Mouse (Mus musculus): ENCODE measurements around the gene Hdac4. TPM values are rescaled to one million over a fixed set of nuclear protein-coding genes. Genes with fewer than 3 reads are reported as not detected.

Gene Hdac4
- polyA plus RNA-seq, 1 experiment from 2014 or later, result 15.0 TPM

DNA sequence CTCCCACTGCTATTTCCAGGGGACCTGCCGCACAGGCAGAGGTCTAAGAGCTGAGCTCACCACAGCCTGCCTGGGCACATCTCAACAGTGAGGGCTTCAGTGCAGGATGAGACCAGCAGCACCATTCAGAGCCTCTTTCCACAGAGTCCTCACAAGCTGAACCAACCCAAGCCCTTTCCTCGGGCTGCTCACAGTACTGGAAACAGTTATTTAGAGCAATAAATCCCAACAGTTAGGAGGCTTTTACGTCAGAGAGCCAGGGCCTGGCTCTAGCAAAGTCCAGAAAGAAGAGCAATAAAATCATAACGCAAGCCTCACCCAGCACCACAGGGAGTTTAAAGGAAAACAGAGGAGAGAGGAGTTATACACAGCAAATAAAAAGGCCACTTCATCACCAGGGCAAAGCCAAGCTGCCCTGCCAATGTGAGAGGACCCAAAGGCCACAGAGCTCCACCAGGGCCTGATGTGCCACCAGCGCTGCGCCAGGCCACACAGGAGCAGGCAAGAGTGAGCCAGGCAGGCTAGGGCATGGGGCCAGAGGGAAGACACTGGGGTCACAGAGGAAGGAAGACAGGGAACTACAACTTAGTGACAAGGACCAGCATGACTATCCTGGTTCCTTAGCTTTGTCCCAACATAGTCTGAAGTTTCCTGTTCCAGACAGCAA is 50.5 kb downstream of the Hdac4 start:
- WGBS, result 50% methylated on average over 6 of the region's 6 CpGs
- DNase-seq (ENCODE audit: low spot score) (no peak), ATAC-seq (replicated peaks; ENCODE audit: low FRiP score, low TSS enrichment, low read depth) (no peak; the same call in 1 of the 2 replicates)

DNA sequence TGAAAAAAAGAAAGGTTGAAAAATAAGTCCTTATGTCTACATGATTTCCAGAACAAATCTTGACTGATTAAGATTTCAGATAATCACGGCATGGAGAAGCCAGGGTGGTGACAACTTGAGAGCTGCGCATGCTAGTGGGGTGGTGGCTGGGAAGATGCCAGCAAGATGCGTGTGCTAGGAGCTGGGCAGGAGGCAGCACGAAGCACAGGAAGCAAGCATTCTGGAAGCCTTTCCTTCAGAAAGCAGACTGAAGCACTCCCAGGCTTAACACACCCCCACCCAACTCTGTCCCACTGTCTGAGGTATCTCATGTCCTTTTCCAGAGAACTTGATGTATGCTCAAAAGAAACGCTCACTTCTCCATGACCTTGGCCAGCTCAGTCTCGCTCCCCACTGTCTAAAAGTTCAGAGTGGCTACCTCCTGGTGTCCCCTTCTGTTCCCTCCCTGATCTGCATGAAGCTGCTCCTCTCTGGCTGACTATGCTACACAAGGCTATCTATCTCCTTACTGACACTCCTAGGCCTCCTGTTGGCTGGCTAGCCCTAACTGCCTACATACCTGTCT is 52.1 kb downstream of the Hdac4 start:
- Histone ChIP-seq H3K4me1 (replicated peaks; ENCODE audit: control insufficient read depth, insufficient read depth, low read length) (peaks cover 15% of the 10 kb centered on the region), H3K9ac (ENCODE audit: low read length) (no peak overlapping the region), H3K4me3 (ENCODE audit: low read depth, low read length) (no peak overlapping the region), H3K4me2 (ENCODE audit: low read length) (no peak overlapping the region), H3K9me3 (ENCODE audit: control insufficient read depth, low read length) (no peaks in the 10 kb centered on the region), H3K36me3 (ENCODE audit: control insufficient read depth, insufficient read depth, low read length) (0 out of 2 replicates have a peak, but pooled peaks cover 3% of the 10 kb centered on the region), H3K27me3 (replicated peaks; ENCODE audit: control insufficient read depth, insufficient read depth, low read length) (no peaks in the 10 kb centered on the region), H3K27ac (ENCODE audit: low read depth) (no peak overlapping the region)
- no peak for DNase-seq (ENCODE audit: low spot score)
- 79% methylated on average over 6 of the region's 6 CpGs for WGBS
- no peak for ATAC-seq (replicated peaks; ENCODE audit: low FRiP score, low TSS enrichment, low read depth)

More for the DNA sequence above, 50.5 kb downstream of the Hdac4 start:
- no peak overlapping the region for H3K9ac ChIP-seq (ENCODE audit: low read length)
- H3K27ac ChIP-seq (ENCODE audit: low read depth), result no peak overlapping the region
- no peaks in the 10 kb centered on the region for H3K27me3 ChIP-seq (replicated peaks; ENCODE audit: control insufficient read depth, insufficient read depth, low read length)
- H3K4me1 ChIP-seq (replicated peaks; ENCODE audit: control insufficient read depth, insufficient read depth, low read length), result peaks cover 15% of the 10 kb centered on the region
- H3K9me3 ChIP-seq (ENCODE audit: control insufficient read depth, low read length), result no peaks in the 10 kb centered on the region
- H3K4me2 ChIP-seq (ENCODE audit: low read length), result no peak overlapping the region
- no peak overlapping the region for H3K4me3 ChIP-seq (ENCODE audit: low read depth, low read length)
- 0 out of 2 replicates have a peak, but pooled peaks cover 3% of the 10 kb centered on the region for H3K36me3 ChIP-seq (ENCODE audit: control insufficient read depth, insufficient read depth, low read length)

DNA sequence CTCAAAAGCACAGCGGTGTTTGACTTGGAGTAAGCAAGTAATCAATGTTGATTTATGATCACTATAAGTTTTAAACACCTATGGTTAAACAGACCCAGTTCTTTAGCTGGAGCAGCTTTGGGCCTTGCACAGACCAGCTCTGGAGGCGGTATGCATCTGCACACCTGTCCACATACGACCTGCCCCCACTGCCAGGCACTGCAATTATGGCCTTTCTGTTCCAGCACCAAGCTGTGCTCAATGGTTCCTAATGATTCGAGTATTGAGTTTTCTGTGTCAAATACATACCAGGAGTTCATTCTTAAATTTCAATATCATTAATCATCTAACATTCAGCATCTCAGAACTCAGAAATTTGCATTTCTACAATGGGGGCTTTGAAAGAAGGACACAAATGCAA is 52.7 kb downstream of the Hdac4 start:
- 60% methylated on average over 4 of the region's 4 CpGs for WGBS
- ATAC-seq (replicated peaks; ENCODE audit: low FRiP score, low TSS enrichment, low read depth) (no peak), DNase-seq (ENCODE audit: low spot score) (no peak)
- no peak overlapping the region for H3K27ac ChIP-seq (ENCODE audit: low read depth)
- H3K9me3 ChIP-seq (ENCODE audit: control insufficient read depth, low read length), result no peaks in the 10 kb centered on the region
- no peaks in the 10 kb centered on the region for H3K27me3 ChIP-seq (replicated peaks; ENCODE audit: control insufficient read depth, insufficient read depth, low read length)
- no peak overlapping the region for H3K9ac ChIP-seq (ENCODE audit: low read length)
- H3K4me3 ChIP-seq (ENCODE audit: low read depth, low read length), result no peak overlapping the region
- no peak overlapping the region for H3K4me2 ChIP-seq (ENCODE audit: low read length)
- H3K4me1 ChIP-seq (replicated peaks; ENCODE audit: control insufficient read depth, insufficient read depth, low read length), result peaks cover 15% of the 10 kb centered on the region
- 0 out of 2 replicates have a peak, but pooled peaks cover 3% of the 10 kb centered on the region for H3K36me3 ChIP-seq (ENCODE audit: control insufficient read depth, insufficient read depth, low read length)

DNA sequence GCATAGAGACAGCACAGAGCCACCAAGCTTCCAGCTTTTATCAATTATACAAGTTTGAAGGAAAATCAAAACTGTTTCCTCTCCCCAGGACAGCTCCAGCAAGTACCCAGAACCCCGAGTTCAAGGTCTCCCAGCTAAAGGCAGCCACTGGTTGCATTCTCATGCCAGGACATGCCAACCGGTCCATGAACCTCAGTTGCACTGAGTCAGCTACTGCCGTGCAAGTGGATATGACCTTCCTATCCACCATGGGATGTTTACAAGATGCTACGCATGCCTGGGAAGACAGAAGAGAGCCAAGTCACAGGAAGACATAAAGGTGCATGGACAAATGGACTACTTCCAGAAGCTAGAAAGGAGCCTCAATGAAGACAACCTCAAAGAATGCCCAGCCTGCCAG is 56.5 kb downstream of the Hdac4 start:
- no peak overlapping the region for H3K27ac ChIP-seq (ENCODE audit: low read depth)
- no peaks in the 10 kb centered on the region for H3K36me3 ChIP-seq (ENCODE audit: control insufficient read depth, insufficient read depth, low read length)
- no peak overlapping the region for H3K9ac ChIP-seq (ENCODE audit: low read length)
- no peaks in the 10 kb centered on the region for H3K9me3 ChIP-seq (ENCODE audit: control insufficient read depth, low read length)
- DNase-seq (ENCODE audit: low spot score) (no peak), ATAC-seq (replicated peaks; ENCODE audit: low FRiP score, low TSS enrichment, low read depth) (no peak)
- peaks cover 5% of the 10 kb centered on the region; the same call in 1 of the 2 replicates for H3K4me1 ChIP-seq (replicated peaks; ENCODE audit: control insufficient read depth, insufficient read depth, low read length)
- WGBS, result 87% methylated on average over 4 of the region's 4 CpGs
- no peak overlapping the region for H3K4me3 ChIP-seq (ENCODE audit: low read depth, low read length)
- H3K4me2 ChIP-seq (ENCODE audit: low read length), result no peak overlapping the region
- H3K27me3 ChIP-seq (replicated peaks; ENCODE audit: control insufficient read depth, insufficient read depth, low read length), result no peaks in the 10 kb centered on the region

DNA sequence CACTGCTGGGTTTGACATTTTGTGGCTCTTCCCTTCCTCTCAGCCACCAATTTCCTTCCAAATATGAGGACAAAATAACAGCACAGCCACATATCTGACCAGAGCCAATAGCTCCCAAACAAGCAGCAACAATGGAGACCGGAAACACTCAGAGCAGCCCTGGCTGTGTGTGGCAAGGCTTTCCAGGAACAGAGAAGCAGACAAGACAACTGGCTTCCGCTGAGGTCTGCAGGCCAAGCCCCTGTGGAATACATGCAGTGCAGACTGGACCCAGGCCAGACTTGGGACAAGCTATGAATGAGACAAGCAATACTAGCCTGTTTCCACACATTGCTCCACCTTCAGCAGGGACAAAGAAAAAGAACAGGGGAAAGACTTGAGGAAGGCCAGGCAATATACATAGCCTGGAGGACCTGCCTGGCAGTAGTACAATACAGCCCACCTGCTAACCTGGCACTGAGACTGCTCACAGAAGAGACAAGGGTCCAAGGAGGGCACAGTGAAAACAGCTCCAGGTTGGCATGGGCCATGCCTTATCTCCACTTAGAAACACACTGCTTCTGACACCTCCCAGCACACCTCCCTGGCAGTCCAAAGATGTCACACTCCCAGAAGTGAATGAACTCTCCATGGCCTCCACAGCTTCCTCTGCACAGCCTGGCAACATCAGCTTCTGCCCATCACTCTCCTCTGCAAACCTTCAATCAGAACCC is 58.2 kb downstream of the Hdac4 start:
- H3K4me3 ChIP-seq (ENCODE audit: low read depth, low read length), result no peak overlapping the region
- WGBS, result 74% methylated on average over 2 of the region's 2 CpGs
- no peak overlapping the region for H3K27ac ChIP-seq (ENCODE audit: low read depth)
- H3K9me3 ChIP-seq (ENCODE audit: control insufficient read depth, low read length), result no peaks in the 10 kb centered on the region
- H3K4me1 ChIP-seq (replicated peaks; ENCODE audit: control insufficient read depth, insufficient read depth, low read length), result no peaks in the 10 kb centered on the region
- ATAC-seq (replicated peaks; ENCODE audit: low FRiP score, low TSS enrichment, low read depth) (no peak), DNase-seq (ENCODE audit: low spot score) (no peak)
- no peak overlapping the region for H3K9ac ChIP-seq (ENCODE audit: low read length)
- H3K36me3 ChIP-seq (ENCODE audit: control insufficient read depth, insufficient read depth, low read length), result no peaks in the 10 kb centered on the region
- no peaks in the 10 kb centered on the region for H3K27me3 ChIP-seq (replicated peaks; ENCODE audit: control insufficient read depth, insufficient read depth, low read length)
- no peak overlapping the region for H3K4me2 ChIP-seq (ENCODE audit: low read length)

DNA sequence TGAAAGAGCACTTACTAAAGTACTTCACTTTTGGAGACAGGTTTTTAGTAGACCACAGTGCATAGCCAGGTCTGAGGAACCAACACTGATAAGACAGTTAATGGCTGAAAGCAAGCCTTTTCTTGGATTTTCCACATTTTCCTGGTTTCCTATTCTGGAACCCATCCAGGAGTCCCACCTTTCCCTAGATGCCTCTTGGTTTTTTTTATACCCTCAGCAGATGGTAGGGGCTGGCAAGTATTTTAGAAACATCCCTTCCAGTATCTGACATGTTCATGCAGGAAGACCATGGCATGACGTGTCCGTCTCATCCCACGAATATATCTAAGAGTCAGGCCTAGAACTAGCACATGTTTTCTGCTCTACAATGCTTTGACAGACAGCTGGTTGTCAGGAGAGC is 59.1 kb downstream of the Hdac4 start:
- ATAC-seq (replicated peaks; ENCODE audit: low FRiP score, low TSS enrichment, low read depth) (no peak), DNase-seq (ENCODE audit: low spot score) (no peak)
- Histone ChIP-seq H3K4me1 (replicated peaks; ENCODE audit: control insufficient read depth, insufficient read depth, low read length) (no peaks in the 10 kb centered on the region), H3K27ac (ENCODE audit: low read depth) (no peak overlapping the region), H3K9me3 (ENCODE audit: control insufficient read depth, low read length) (no peaks in the 10 kb centered on the region), H3K4me3 (ENCODE audit: low read depth, low read length) (no peak overlapping the region), H3K9ac (ENCODE audit: low read length) (no peak overlapping the region), H3K36me3 (ENCODE audit: control insufficient read depth, insufficient read depth, low read length) (no peaks in the 10 kb centered on the region), H3K4me2 (ENCODE audit: low read length) (no peak overlapping the region), H3K27me3 (replicated peaks; ENCODE audit: control insufficient read depth, insufficient read depth, low read length) (no peaks in the 10 kb centered on the region)
- 90% methylated on average over 3 of the region's 3 CpGs for WGBS

DNA sequence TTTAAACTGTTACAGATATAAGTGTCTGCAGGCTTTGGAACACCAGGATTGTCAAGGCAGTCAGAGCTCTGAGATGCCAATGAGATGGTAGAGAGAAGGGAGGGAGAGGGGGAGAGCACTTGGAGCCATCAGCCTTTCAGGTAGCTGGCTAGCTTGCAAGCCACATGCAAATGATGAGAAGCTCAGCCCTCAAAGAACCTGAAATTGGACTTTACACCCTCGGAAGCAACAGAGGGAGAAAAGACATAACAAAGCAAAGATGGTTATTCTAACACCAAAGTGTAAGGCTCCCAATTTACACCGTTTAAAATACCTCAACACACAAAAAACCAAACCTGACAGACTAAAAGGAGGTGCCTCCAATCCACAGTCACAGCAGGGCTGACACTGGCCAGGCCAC is 63.3 kb downstream of the Hdac4 start:
- Histone ChIP-seq H3K9ac (ENCODE audit: low read length) (no peak overlapping the region), H3K9me3 (ENCODE audit: control insufficient read depth, low read length) (no peaks in the 10 kb centered on the region), H3K27ac (ENCODE audit: low read depth) (no peak overlapping the region), H3K27me3 (replicated peaks; ENCODE audit: control insufficient read depth, insufficient read depth, low read length) (no peaks in the 10 kb centered on the region), H3K4me2 (ENCODE audit: low read length) (no peak overlapping the region), H3K36me3 (ENCODE audit: control insufficient read depth, insufficient read depth, low read length) (no peaks in the 10 kb centered on the region), H3K4me1 (replicated peaks; ENCODE audit: control insufficient read depth, insufficient read depth, low read length) (peaks cover 9% of the 10 kb centered on the region), H3K4me3 (ENCODE audit: low read depth, low read length) (no peak overlapping the region)
- WGBS, result 40% methylated on average over 2 of the region's 2 CpGs
- DNase-seq (ENCODE audit: low spot score), result no peak
- ATAC-seq (replicated peaks; ENCODE audit: low FRiP score, low TSS enrichment, low read depth), result no peak

DNA sequence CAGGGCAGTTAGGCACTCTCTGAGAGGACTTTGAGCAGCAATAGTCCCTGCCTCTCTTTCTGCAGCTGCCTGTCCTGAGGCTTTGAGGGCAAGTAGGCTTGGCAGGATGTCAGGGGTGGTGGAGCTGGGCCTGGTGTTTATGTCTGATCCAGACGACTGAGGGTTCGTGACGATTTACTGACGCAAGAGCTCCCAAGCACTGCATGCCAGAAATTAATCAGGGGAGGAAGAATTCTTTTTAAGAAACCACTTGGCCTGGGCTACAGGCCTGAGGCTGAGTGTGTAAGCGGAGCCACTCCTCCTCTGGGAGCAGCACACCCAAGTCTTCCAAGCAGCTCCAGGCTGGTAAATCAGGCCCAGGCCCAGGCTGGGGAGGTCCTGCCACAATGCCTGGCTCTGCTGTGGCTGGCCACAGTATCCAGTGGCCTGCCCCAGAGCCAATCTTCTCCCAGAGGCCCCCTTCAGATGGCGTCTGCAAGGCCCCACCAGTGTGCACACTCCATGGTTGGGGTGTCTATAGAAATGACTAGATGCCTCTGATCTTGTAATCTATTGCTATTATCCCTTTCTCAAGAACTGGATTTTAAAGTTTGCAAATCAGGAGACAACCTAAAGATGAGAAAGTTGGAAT is 64.9 kb downstream of the Hdac4 start:
- Histone ChIP-seq H3K36me3 (ENCODE audit: control insufficient read depth, insufficient read depth, low read length) (no peaks in the 10 kb centered on the region), H3K9me3 (ENCODE audit: control insufficient read depth, low read length) (no peaks in the 10 kb centered on the region), H3K27ac (ENCODE audit: low read depth) (peak overlapping the region; percentile 14; the same call in 1 of the 2 replicates), H3K4me2 (ENCODE audit: low read length) (no peak overlapping the region), H3K4me3 (ENCODE audit: low read depth, low read length) (no peak overlapping the region), H3K9ac (ENCODE audit: low read length) (no peak overlapping the region), H3K27me3 (replicated peaks; ENCODE audit: control insufficient read depth, insufficient read depth, low read length) (no peaks in the 10 kb centered on the region), H3K4me1 (replicated peaks; ENCODE audit: control insufficient read depth, insufficient read depth, low read length) (peaks cover 9% of the 10 kb centered on the region)
- 0 out of 2 replicates have a peak, but pooled peaks have one; percentile 43 for ATAC-seq (replicated peaks; ENCODE audit: low FRiP score, low TSS enrichment, low read depth)
- WGBS, result 42% methylated on average over 6 of the region's 6 CpGs
- no peak for DNase-seq (ENCODE audit: low spot score)
